Mouse (Mus musculus): ENCODE data around the gene Nf2. TPM values are rescaled to one million over a fixed set of nuclear protein-coding genes. Genes with fewer than 3 reads are reported as not detected.

Gene Nf2
- 31.9 and 48.6 TPM in 2 replicates for polyA plus RNA-seq (2012; rRNA removed; ENCODE audit: low replicate concordance)

DNA sequence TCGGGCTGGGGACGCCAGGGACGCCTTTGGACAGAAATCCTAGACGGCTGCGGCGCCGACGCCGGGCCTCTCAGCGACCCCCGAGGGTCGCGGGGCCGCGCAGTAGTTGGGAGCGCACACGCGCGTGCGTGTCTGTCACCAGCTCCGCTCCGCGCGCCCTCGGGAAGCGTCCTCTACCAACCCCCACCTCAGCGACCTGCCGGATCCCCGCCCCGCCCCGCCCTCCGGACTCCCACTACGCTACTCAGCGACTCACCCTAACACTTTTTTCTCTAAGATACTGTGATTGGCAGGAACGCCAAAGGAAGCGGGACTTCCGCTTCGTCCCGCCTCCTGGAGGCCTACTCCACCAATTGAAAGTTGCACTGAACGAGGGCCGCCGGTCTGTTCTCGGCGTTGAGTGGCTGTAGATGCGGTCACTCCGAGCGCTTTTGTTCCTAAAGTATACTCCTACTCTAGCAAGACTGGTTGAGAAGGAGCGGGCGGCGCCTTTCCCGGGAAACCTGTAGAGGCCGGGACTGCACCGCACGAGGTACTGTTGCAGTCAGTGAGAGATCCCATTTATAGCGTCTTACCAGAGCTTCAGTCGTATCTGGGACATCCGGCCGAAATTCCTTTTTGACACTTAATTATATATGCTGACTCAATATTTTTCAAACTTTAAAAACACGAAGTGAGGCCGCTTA lies at the start of gene Nf2:
Gene Nf2 (minus strand): TSS at position 279 of the 686 bp plus-strand sequence.

DNA sequence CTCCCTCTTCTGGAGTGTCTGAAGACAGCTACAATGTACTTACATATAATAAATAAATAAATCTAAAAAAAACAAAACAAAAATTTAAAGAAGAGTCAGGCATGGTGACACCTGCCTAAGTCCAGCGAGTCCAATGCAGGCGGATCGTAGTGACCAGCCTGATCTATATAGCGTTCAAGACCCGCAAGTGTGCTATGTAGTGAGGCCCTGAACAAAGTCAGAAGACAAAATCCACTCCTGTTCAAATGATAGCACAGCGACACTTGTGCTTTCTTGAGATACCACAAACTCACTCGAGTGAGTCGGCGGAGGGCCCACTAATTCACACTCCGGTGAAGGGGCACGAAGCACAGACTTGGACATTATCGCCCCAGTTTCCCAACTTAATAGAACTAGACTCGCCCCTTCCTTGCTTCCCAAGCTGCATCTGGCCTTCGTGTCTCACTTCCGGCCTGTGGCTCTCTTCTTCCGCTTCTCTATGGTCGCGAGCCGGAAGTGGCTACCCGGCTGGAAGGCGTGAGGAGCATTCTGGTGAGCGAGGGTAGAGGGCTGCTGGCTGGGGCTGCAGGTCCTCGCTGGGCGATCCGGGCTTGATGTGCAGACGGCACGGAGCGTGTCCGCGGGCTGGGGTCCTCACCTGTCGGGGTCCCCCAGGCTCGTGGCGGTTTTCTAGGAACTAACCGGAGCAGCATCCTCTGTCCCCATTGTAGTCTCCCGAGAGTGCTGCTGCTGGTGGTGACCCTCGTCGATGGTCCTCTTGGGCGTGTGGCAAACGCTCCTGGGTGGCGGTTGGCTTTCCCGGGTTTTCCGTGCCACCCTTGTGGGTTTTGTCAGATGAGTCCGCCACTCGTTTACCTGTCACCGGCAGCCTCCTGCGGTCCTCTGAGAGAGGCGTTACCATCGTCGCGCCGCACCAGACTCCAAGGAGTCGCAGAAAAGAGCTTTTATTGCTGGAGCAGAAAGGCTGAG lies 45.8 kb upstream of the Nf2 start, which contains the start of gene Thoc5:
Gene Thoc5 (plus strand): TSS at position 473 of the 969 bp plus-strand sequence.

DNA sequence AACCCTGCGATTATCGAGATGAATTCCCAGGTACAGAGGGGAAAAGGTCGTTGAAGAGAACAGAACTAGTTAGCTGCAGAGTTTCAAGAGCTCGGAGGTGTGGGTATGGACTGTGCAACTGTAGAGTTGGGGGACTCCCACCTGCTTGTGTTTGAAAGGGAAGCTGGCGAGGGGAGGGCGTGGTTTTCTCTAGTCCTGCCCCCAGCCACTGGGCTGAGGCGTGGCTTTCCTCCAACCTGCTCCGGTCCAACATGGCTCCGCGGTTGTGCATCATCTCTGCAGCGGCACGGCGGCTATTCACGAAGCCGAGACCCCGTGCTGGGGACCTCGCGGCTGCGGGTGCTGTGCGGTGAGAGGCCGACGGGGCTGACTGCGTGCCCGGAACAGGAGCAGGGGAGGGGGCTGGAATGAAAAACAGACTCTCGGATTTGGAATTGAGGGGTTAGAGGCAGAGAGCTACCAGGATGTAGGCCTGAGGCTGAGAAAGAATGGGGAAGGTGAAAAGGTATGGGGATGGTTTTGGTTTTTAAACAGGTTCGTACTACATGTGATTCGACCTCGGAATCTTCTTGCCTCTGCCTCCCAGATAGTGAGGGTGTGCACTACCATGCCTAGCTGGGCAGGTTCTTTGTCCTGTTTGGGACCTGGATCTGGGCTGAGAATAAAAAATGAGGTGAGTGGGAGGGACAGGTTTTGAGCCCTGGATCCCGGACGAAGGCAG lies 24.6 kb upstream of the Nf2 start, which contains the start of gene Nipsnap1:
Gene Nipsnap1 (plus strand): TSS at position 197 of the 721 bp plus-strand sequence.

DNA sequence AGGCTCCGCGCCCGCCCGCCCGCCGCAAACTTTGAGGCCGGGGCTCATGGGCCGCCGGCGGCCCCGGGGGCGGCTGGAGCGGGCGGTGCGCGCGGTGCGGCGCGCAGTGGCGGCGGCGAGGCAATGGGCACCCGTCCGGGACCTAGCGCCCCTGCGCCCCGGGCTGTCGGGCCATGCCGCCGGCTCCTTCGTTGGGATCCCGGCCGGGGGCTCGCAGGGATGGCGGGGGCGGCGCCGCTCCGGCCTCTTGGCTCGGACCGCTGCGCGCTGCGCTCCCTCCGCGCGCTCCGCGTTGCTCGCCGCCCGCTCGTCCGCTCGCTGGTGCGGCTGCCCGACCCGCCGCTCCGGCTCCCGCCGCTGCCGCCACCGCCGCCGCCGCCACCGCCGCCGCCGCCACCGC lies 102.6 kb downstream of the Nf2 start, which contains the start of gene Cabp7:
Gene Cabp7 (minus strand): TSS at position 46 of the 400 bp plus-strand sequence.

Other genes with a start within 250 kb of the Nf2 start
- not detected in 2 replicates for gene Gm11032, start 229.5 kb downstream of the Nf2 start, polyA plus RNA-seq (2012; rRNA removed; ENCODE audit: low replicate concordance)
- gene Ascc2, start 211.8 kb downstream of the Nf2 start, polyA plus RNA-seq (2012; rRNA removed; ENCODE audit: low replicate concordance) = 8.0 and 8.9 TPM in 2 replicates
- 1,082 and 1,119 TPM in 2 replicates for gene Uqcr10, start 145.2 kb downstream of the Nf2 start, polyA plus RNA-seq (2012; rRNA removed; ENCODE audit: low replicate concordance)
- gene Zmat5, start 144.9 kb downstream of the Nf2 start, polyA plus RNA-seq (2012; rRNA removed; ENCODE audit: low replicate concordance) = 39.5 and 69.7 TPM in 2 replicates
- 0.05 TPM in 1 of 2 replicates, not detected in the other for gene Cabp7, start 102.8 kb downstream of the Nf2 start, polyA plus RNA-seq (2012; rRNA removed; ENCODE audit: low replicate concordance)
- 27.8 and 38.4 TPM in 2 replicates for gene Nipsnap1, start 24.4 kb upstream of the Nf2 start, polyA plus RNA-seq (2012; rRNA removed; ENCODE audit: low replicate concordance)
- gene Thoc5, start 45.8 kb upstream of the Nf2 start, polyA plus RNA-seq (2012; rRNA removed; ENCODE audit: low replicate concordance) = 6.8 and 7.5 TPM in 2 replicates
- gene Nefh, start 98.5 kb upstream of the Nf2 start, polyA plus RNA-seq (2012; rRNA removed; ENCODE audit: low replicate concordance) = 0.12 and 0.39 TPM in 2 replicates
- gene Ap1b1, start 137.3 kb upstream of the Nf2 start, polyA plus RNA-seq (2012; rRNA removed; ENCODE audit: low replicate concordance) = 68.3 and 90.7 TPM in 2 replicates
- gene Rasl10a, start 208.6 kb upstream of the Nf2 start, polyA plus RNA-seq (2012; rRNA removed; ENCODE audit: low replicate concordance) = 0.49 and 1.2 TPM in 2 replicates
- 68.8 and 126 TPM in 2 replicates for gene Gas2l1, start 215.8 kb upstream of the Nf2 start, polyA plus RNA-seq (2012; rRNA removed; ENCODE audit: low replicate concordance)
- 24.6 and 25.3 TPM in 2 replicates for gene Rhbdd3, start 249.4 kb upstream of the Nf2 start, polyA plus RNA-seq (2012; rRNA removed; ENCODE audit: low replicate concordance)
- 141 and 292 TPM in 2 replicates for gene Ewsr1, start 249.7 kb upstream of the Nf2 start, polyA plus RNA-seq (2012; rRNA removed; ENCODE audit: low replicate concordance)

All from duodenum, adult 2 months (tissue).